Mouse (Mus musculus) gastrocnemius, postnatal 14 days (tissue): ENCODE data around the gene Abhd2. TPM values are rescaled to one million over a fixed set of nuclear protein-coding genes. Genes with fewer than 3 reads are reported as not detected.

ENCODE experiments used
- DNase-seq: peaks from one replicate; pipeline ENCODE4 v3.0.0; 2021; ENCODE audit warnings: mixed read lengths
- intact Hi-C: fragments of 180-260 bp; cut with DNase I; formaldehyde crosslinking; loops from one replicate; pipeline ENCODE4 v1.15.1; 2025; ENCODE audit warnings: low total_unique reads
- total RNA-seq, 2 experiments: library from RNA; stranded (reverse); gene quantifications; 2 replicates each; pipeline ENCODE4 v1.2.3; 2021

The Abhd2 gene
- total RNA-seq, 2 experiments from 2014 or later = 8.7 to 11.7 TPM

- intact Hi-C loops = no loop called here
- no peak for DNase-seq
Measured at GRCm38 (mm10) chr7:79362208-79362607, 89.2 kb downstream of the Abhd2 start.

- no peak for DNase-seq
- intact Hi-C loops = no loop called here
Measured at GRCm38 (mm10) chr7:79362830-79363229, 89.8 kb downstream of the Abhd2 start.

- intact Hi-C loops = no loop called here
- peak; percentile 40 for DNase-seq
Measured at GRCm38 (mm10) chr7:79363370-79364043, 90.5 kb downstream of the Abhd2 start.

- intact Hi-C loops = no loop called here
- DNase-seq = no peak
Measured at GRCm38 (mm10) chr7:79368664-79369063, 95.7 kb downstream of the Abhd2 start.

- DNase-seq = no peak
- intact Hi-C loops = no loop called here
Measured at GRCm38 (mm10) chr7:79369416-79369815, 96.4 kb downstream of the Abhd2 start.

- intact Hi-C loops = no loop called here
- peak; percentile 68 for DNase-seq
Measured at GRCm38 (mm10) chr7:79371321-79371879, 98.4 kb downstream of the Abhd2 start.

- DNase-seq = no peak
- intact Hi-C loops = no loop called here
Measured at GRCm38 (mm10) chr7:79374017-79374416, 101.0 kb downstream of the Abhd2 start.

GRCm38 (mm10) chr7:79375594-79375993 is 102.6 kb downstream of the Abhd2 start:
- intact Hi-C loops = no loop called here
- DNase-seq = no peak

- intact Hi-C loops = no loop called here
Measured at GRCm38 (mm10) chr7:79376516-79377275, 103.7 kb downstream of the Abhd2 start.

GRCm38 (mm10) chr7:79386422-79387133 is 113.6 kb downstream of the Abhd2 start, which contains the start of gene Rlbp1:
TSS of gene Rlbp1 (minus strand) at chr7:79387048.
- intact Hi-C loops = no loop called here
- no peak for DNase-seq

More at GRCm38 (mm10) chr7:79376516-79377275, 103.7 kb downstream of the Abhd2 start:
- DNase-seq = no peak

GRCm38 (mm10) chr7:79387140-79387539 is 114.1 kb downstream of the Abhd2 start:
- DNase-seq = no peak
- intact Hi-C loops = no loop called here

- DNase-seq = no peak
- intact Hi-C loops = no loop called here
Measured at GRCm38 (mm10) chr7:79387991-79388390, 115.0 kb downstream of the Abhd2 start.

- DNase-seq = no peak
- intact Hi-C loops = no loop called here
Measured at GRCm38 (mm10) chr7:79388671-79389206, 115.7 kb downstream of the Abhd2 start.

- intact Hi-C loops = no loop called here
Measured at GRCm38 (mm10) chr7:79390141-79390708, 117.2 kb downstream of the Abhd2 start.

GRCm38 (mm10) chr7:79391471-79391870 is 118.5 kb downstream of the Abhd2 start:
- intact Hi-C loops = no loop called here
- DNase-seq = no peak

More at GRCm38 (mm10) chr7:79390141-79390708, 117.2 kb downstream of the Abhd2 start:
- no peak for DNase-seq

GRCm38 (mm10) chr7:79391883-79392649 is 119.1 kb downstream of the Abhd2 start, which contains the start of gene Fanci:
TSS of gene Fanci (plus strand) at chr7:79391929.
- DNase-seq = peak; percentile 94
- intact Hi-C loops = no loop called here

- intact Hi-C loops = no loop called here
- no peak for DNase-seq
Measured at GRCm38 (mm10) chr7:79392860-79393513, 120.0 kb downstream of the Abhd2 start.

- DNase-seq = no peak
- intact Hi-C loops = no loop called here
Measured at GRCm38 (mm10) chr7:79393924-79394323, 120.9 kb downstream of the Abhd2 start.
